Mouse (Mus musculus) embryonic facial prominence, embryonic 12.5 days (tissue): ENCODE measurements around the gene Cnbp. TPM values are rescaled to one million over a fixed set of nuclear protein-coding genes. Genes with fewer than 3 reads are reported as not detected.

Experiments
- ATAC-seq: fragments of 200-750 bp; cut with Nextera tagmentation; 2 replicates; pipeline ENCODE4 v1.8.0; 2017; ENCODE audit not compliant: insufficient number of reproducible peaks, insufficient read depth, low FRiP score, low TSS enrichment
- H3K27ac ChIP-seq: fragments of 300-500 bp; sonication (generic); 2 replicates; pipeline ENCODE4 v1.5.1; 2016; ENCODE audit warnings: mild to moderate bottlenecking
- H3K27me3 ChIP-seq: fragments of 300-500 bp; sonication (generic); 2 replicates; pipeline ENCODE4 v1.6.1; 2016; ENCODE audit warnings: mild to moderate bottlenecking, moderate library complexity
- H3K36me3 ChIP-seq: fragments of 300-500 bp; sonication (generic); 2 replicates; pipeline ENCODE4 v1.6.1; 2016; ENCODE audit warnings: mild to moderate bottlenecking
- H3K4me1 ChIP-seq: fragments of 300-500 bp; sonication (generic); 2 replicates; pipeline ENCODE4 v1.6.1; 2016
- H3K4me2 ChIP-seq: fragments of 300-500 bp; sonication (generic); replicated peaks from 2 replicates; pipeline ENCODE4 v1.6.1; 2016; ENCODE audit warnings: mild to moderate bottlenecking, moderate library complexity
- H3K4me3 ChIP-seq: fragments of 300-500 bp; sonication (generic); 2 replicates; pipeline ENCODE4 v1.5.1; 2016; ENCODE audit warnings: mild to moderate bottlenecking
- H3K9ac ChIP-seq: fragments of 300-500 bp; sonication (generic); 2 replicates; pipeline ENCODE4 v1.6.1; 2016; ENCODE audit warnings: mild to moderate bottlenecking, moderate library complexity
- H3K9me3 ChIP-seq: fragments of 300-500 bp; sonication (generic); 2 replicates; pipeline ENCODE4 v1.6.1; 2016; ENCODE audit warnings: mild to moderate bottlenecking, moderate library complexity
- WGBS: fragments of 180-500 bp; shearing (Covaris S2); methylation state at CpG from one replicate; pipeline ENCODE4 v1.1.7; 2016; 5-methylcytosine and 5-hydroxymethylcytosine counted together
- polyA plus RNA-seq: library from polyadenylated mRNA; unstranded; fragments of >200 nt; fragmentation: Nextera tagmentation; extraction: Ambion mirVana; gene quantifications from 2 replicates; pipeline ENCODE4 v1.2.1, GENCODE M21; 2016

The Cnbp gene
- polyA plus RNA-seq, 1 experiment from 2014 or later: 1,087 TPM

DNA sequence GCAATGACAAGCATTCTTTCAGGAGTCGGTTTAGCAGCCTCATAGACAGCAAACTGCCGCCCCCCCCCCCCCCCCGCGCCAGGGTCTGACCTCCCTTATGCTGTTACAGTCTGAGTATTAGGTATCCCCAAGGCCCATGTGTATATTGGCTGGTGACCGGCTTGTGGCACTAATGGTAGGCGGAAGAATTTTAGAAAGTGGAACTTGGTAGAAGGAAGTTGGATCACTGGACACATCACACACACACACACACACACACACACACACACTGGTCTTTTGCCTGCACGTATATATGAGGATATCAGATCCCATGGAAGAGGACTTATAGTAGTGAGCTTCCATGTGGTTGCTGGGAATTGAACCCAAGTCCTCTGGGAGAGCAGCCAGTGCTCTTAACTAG lies 48.4 kb downstream of the Cnbp start:
- WGBS: 83% methylated on average over 7 of the region's 7 CpGs
- no peaks in the 10 kb centered on the region for H3K9me3 ChIP-seq
- ATAC-seq: no peak

DNA sequence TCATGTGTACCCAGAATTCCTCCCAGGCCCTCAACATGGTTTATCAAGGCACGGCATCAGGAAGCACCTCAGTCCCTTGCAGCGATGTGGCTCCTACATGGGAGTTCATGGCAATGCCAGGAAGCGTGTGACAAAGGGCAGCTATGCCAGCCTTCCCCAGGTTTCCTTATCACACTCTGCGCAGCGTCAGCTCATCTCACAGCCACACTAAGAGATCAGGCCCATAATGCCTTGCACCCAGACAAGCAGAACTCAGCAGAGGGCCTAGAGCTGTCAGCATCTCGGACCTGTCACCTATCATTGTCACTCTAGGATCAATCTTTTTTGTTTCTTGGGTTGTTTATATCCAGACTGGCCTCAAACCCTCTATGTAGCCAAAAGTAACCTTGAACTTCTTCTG lies 51.3 kb downstream of the Cnbp start:
- H3K4me2 ChIP-seq: no peak overlapping the region
- no peak overlapping the region for H3K27ac ChIP-seq
- H3K4me3 ChIP-seq: no peak overlapping the region
- H3K9ac ChIP-seq: no peak overlapping the region
- no peaks in the 10 kb centered on the region for H3K27me3 ChIP-seq
- H3K4me1 ChIP-seq: no peaks in the 10 kb centered on the region
- H3K9me3 ChIP-seq: no peaks in the 10 kb centered on the region
- ATAC-seq: no peak
- WGBS: 84% methylated on average over 6 of the region's 6 CpGs
- no peaks in the 10 kb centered on the region; the same call in 1 of the 2 replicates for H3K36me3 ChIP-seq

More for the DNA sequence above, 48.4 kb downstream of the Cnbp start:
- Histone ChIP-seq H3K4me1 (no peaks in the 10 kb centered on the region), H3K4me2 (no peak overlapping the region), H3K9ac (no peak overlapping the region), H3K36me3 (no peaks in the 10 kb centered on the region; the same call in 1 of the 2 replicates), H3K27ac (no peak overlapping the region), H3K4me3 (no peak overlapping the region), H3K27me3 (no peaks in the 10 kb centered on the region)

DNA sequence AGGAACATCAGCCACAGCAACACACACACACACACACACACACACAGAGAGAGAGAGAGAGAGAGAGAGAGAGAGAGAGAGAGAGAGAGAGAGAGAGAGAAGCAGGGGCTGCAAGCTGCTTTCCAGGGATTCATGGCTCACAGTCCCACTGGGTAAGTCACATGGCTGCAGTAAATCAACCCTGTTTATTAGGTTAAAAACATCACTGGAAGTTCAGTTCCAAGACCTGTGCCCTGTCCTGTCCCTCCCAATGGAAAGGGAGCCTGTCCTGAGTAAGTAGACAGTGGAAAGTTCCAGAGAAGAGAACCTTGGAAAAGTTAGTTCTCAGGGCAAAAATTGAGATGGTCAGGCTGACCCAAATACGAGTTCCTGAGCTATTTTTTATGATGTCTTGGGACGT lies 53.6 kb downstream of the Cnbp start:
- WGBS: 40% methylated on average over 2 of the region's 2 CpGs
- no peaks in the 10 kb centered on the region for H3K4me1 ChIP-seq
- H3K27me3 ChIP-seq: no peaks in the 10 kb centered on the region
- no peak overlapping the region for H3K27ac ChIP-seq
- H3K36me3 ChIP-seq: peaks cover 3% of the 10 kb centered on the region
- H3K9me3 ChIP-seq: no peaks in the 10 kb centered on the region
- H3K4me2 ChIP-seq: no peak overlapping the region
- ATAC-seq: no peak
- H3K9ac ChIP-seq: no peak overlapping the region
- no peak overlapping the region for H3K4me3 ChIP-seq

DNA sequence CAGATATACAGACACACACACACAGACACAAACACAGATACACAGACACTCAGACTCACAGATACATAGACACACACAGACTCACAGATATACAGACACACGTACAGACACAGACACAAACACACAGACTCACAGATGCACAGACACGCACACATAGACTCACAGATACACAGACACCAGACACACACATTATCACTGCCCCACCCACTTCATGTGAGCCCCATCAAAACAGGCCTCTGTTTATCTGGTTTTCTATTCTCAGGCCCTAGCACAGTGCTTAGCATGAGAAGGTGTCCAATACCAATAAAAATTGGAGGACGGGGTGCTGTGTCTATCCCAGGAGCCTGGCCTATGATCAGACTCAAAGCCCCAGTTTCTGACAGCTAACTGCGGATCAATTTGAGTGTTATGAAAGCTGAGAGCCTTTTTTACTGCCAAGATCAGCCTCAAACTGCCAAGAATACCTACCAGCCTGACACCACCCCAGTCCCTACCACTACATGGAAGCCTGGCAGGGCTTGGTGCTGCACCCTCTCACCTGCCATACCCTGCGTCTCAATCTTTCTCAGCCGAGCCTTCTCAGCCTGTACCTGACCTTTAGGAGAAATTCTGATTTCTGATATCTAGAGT lies 54.5 kb downstream of the Cnbp start:
- H3K4me3 ChIP-seq: no peak overlapping the region
- no peaks in the 10 kb centered on the region for H3K9me3 ChIP-seq
- no peaks in the 10 kb centered on the region for H3K4me1 ChIP-seq
- peaks cover 11% of the 10 kb centered on the region for H3K36me3 ChIP-seq
- ATAC-seq: no peak
- 85% methylated on average over 6 of the region's 6 CpGs for WGBS
- no peaks in the 10 kb centered on the region for H3K27me3 ChIP-seq
- no peak overlapping the region for H3K4me2 ChIP-seq
- no peak overlapping the region for H3K27ac ChIP-seq
- H3K9ac ChIP-seq: peak overlapping the region; percentile 20; the same call in 1 of the 2 replicates

DNA sequence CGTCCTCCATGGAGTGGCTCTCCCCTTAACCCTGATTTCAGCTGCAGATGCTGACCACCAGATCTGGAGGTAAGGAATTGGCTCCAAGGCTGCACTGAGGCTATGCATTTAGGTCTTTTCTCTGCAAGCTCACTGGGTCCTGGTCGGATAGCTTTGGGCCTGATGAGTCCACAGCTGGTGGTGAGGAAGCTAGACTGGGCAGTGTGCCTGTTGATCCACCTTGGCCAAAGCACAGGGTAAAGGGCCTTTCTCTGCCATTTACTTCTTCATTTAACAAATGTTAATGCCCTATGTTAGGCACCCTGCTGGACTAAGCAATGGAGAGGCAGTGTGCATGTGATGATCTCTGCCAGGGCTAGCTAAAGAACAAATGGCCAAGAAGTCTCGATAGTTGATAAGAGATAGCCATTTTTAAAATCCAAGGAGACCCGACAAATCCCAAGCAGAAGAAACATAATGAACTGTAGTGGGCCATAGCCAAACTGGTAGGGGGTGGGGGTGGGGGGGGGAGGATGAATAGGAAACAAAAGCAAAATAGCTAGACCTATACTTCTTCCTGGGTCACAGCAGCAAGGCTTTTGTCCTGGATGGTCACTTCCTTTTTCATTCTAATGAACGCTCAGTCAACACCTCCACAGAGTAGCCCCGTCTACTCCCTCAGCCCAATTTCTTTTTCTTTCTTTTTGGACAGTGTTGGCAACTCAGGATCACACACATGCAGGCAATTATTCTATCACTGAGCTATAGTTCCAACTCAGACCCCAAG lies 55.3 kb downstream of the Cnbp start:
- Histone ChIP-seq H3K27ac (no peak overlapping the region), H3K36me3 (peaks cover 11% of the 10 kb centered on the region), H3K27me3 (no peaks in the 10 kb centered on the region), H3K4me3 (no peak overlapping the region), H3K9ac (no peak overlapping the region; the same call in 1 of the 2 replicates), H3K9me3 (no peaks in the 10 kb centered on the region), H3K4me2 (no peak overlapping the region), H3K4me1 (no peaks in the 10 kb centered on the region)
- WGBS: 72% methylated on average over 6 of the region's 6 CpGs
- no peak for ATAC-seq

DNA sequence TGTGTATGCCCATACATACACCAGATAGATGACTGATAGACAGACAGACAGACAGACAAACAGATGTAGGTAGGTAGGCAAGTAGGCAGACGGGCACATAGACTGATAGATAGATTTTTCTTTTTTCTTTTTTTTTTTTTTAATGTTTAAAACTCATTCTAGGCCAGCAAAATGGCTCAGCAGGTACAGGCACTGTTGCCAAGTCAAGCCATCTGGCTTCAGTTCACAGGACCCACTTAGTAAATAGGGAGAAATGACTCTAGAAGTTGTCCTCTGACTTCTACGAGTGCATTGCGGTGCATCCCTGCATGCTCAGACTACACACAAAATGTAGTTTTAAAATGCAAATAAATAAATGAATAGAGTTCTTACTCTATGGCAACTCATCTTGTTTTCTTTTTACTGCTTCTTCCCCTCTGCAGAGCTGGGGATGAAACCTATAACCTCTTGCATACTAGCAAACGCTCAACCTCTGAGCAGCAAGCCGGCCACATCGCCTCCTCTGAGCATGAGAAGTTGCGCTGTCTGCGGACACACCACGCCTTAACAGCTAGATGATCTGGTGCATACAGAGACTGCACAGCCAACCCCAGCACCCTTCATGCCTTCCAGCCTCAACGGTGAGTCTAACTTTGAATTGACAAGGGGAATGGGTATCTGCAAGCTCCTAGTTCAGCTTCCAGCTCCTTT lies 56.9 kb downstream of the Cnbp start:
- H3K4me1 ChIP-seq: peaks cover 6% of the 10 kb centered on the region
- peaks cover 14% of the 10 kb centered on the region for H3K36me3 ChIP-seq
- ATAC-seq: no peak
- no peak overlapping the region for H3K4me3 ChIP-seq
- no peak overlapping the region for H3K27ac ChIP-seq
- no peaks in the 10 kb centered on the region for H3K27me3 ChIP-seq
- H3K4me2 ChIP-seq: no peak overlapping the region
- H3K9me3 ChIP-seq: no peaks in the 10 kb centered on the region
- no peak overlapping the region for H3K9ac ChIP-seq
- 95% methylated on average over 10 of the region's 10 CpGs for WGBS

Other genes starting within 250 kb of the Cnbp start
- gene Aplf, start 178.9 kb downstream of the Cnbp start, polyA plus RNA-seq: 13.6 and 14.0 TPM in 2 replicates
- 1.4 TPM in 2 replicates for gene Efcc1, start 120.2 kb downstream of the Cnbp start, polyA plus RNA-seq
- gene Gp9, start 73.0 kb downstream of the Cnbp start, polyA plus RNA-seq: 2.7 and 3.1 TPM in 2 replicates
- gene Rab43, start 38.9 kb downstream of the Cnbp start, polyA plus RNA-seq: 10.8 and 12.0 TPM in 2 replicates
- gene Gm45140, start 15.3 kb downstream of the Cnbp start, polyA plus RNA-seq: 3.9 and 4.2 TPM in 2 replicates
- gene Isy1, start 12.3 kb downstream of the Cnbp start, polyA plus RNA-seq: 55.1 and 60.5 TPM in 2 replicates
- gene Copg1, start 36.7 kb upstream of the Cnbp start, polyA plus RNA-seq: 176 and 177 TPM in 2 replicates
- 63.4 and 63.5 TPM in 2 replicates for gene Hmces, start 62.8 kb upstream of the Cnbp start, polyA plus RNA-seq
- 88.3 and 117 TPM in 2 replicates for gene H1fx, start 130.5 kb upstream of the Cnbp start, polyA plus RNA-seq
- 169 and 175 TPM in 2 replicates for gene Rab7, start 194.2 kb upstream of the Cnbp start, polyA plus RNA-seq
- 345 and 352 TPM in 2 replicates for gene Rpn1, start 233.4 kb upstream of the Cnbp start, polyA plus RNA-seq